Mouse (Mus musculus) ES-E14 (cell line): Measurements from ENCODE around the gene Rnf181. TPM values are rescaled to one million over a fixed set of nuclear protein-coding genes. Genes with fewer than 3 reads are reported as not detected.

Experiments used
- DNase-seq: peaks from one replicate; pipeline ENCODE4 v3.0.0-alpha.2; 2013; ENCODE audit warnings: low read depth, low spot score
- H3K27ac ChIP-seq: 2 replicates; pipeline ENCODE4 v1.5.1; 2012; ENCODE audit warnings: low read depth, mild to moderate bottlenecking, low read length, moderate library complexity, mixed read lengths; ENCODE audit not compliant: poor library complexity, insufficient read depth, severe bottlenecking
- H3K36me3 ChIP-seq: 2 replicates; pipeline ENCODE4 v1.6.1; 2012; ENCODE audit warnings: mild to moderate bottlenecking, low read length, moderate library complexity, mixed read lengths; ENCODE audit not compliant: control insufficient read depth, poor library complexity, insufficient read depth, severe bottlenecking
- H3K4me1 ChIP-seq, 2 experiments: fragments of 150-350 bp in 1 of 2; sonication (generic) in 1 of 2; 2 replicates each; pipeline ENCODE4 v1.6.1; 2012; ENCODE audit warnings: low read length in 2 of 2, mild to moderate bottlenecking in 1 of 2, mixed read lengths in 1 of 2; ENCODE audit not compliant: control insufficient read depth in 2 of 2, insufficient read depth in 2 of 2, poor library complexity in 1 of 2
- H3K4me3 ChIP-seq, 2 experiments: fragments of 150-350 bp in 1 of 2; sonication (generic) in 1 of 2; 2 replicates each; pipeline ENCODE4 v1.5.1; 2012; ENCODE audit warnings: low read length in 2 of 2, low read depth in 1 of 2, mild to moderate bottlenecking in 1 of 2, mixed read lengths in 1 of 2; ENCODE audit not compliant: insufficient read depth in 1 of 2, poor library complexity in 1 of 2, severe bottlenecking in 1 of 2
- H3K9ac ChIP-seq: 2 replicates; pipeline ENCODE4 v1.6.1; 2012; ENCODE audit warnings: low read depth, mild to moderate bottlenecking, low read length, mixed read lengths; ENCODE audit not compliant: poor library complexity, insufficient read depth, severe bottlenecking
- H3K9me3 ChIP-seq: fragments of 150-350 bp; sonication (generic); 2 replicates; pipeline ENCODE4 v1.6.1; 2012; ENCODE audit warnings: low read depth, mild to moderate bottlenecking, low read length; ENCODE audit not compliant: control insufficient read depth, insufficient read depth
- CHD2 ChIP-seq: IDR thresholded peaks from 2 replicates; pipeline ENCODE4 v1.6.1; 2014; ENCODE audit warnings: mild to moderate bottlenecking, low read depth, low read length, inconsistent platforms
- HCFC1 ChIP-seq: IDR thresholded peaks from 2 replicates; pipeline ENCODE4 v1.6.1; 2012; ENCODE audit warnings: low read length, inconsistent platforms, borderline replicate concordance; ENCODE audit not compliant: insufficient read depth
- MAFK ChIP-seq: IDR thresholded peaks from 2 replicates; pipeline ENCODE4 v1.6.1; 2014; ENCODE audit warnings: mild to moderate bottlenecking, low read depth, low read length, inconsistent platforms; ENCODE audit not compliant: insufficient read depth
- ZC3H11A ChIP-seq: IDR thresholded peaks from 2 replicates; pipeline ENCODE4 v1.6.1; 2012; ENCODE audit warnings: low read depth, mild to moderate bottlenecking, inconsistent platforms, low read length, borderline replicate concordance
- ZNF384 ChIP-seq: IDR thresholded peaks from 2 replicates; pipeline ENCODE4 v1.6.1; 2012; ENCODE audit warnings: low read depth, low read length, inconsistent platforms
- in situ Hi-C, 2 experiments: fragments of 600-800 bp; cut with MboI; formaldehyde crosslinking; loops; one replicate each; pipeline ENCODE4 v1.15.1; 2025; ENCODE audit warnings: low sequenced_read_pairs in 2 of 2, inconsistent platforms in 1 of 2; ENCODE audit not compliant: unreplicated experiment in 2 of 2
- total RNA-seq: library from RNA; depleted of rRNA; stranded (reverse); fragments of 300-350 nt; gene quantifications from 2 replicates; pipeline ENCODE4 v1.2.3, GENCODE M21; 2012

Rnf181 gene
- total RNA-seq, 1 experiment = 62.0 TPM

- Histone ChIP-seq H3K4me3 (peak within 1 kb of the TSS; percentile 68 to 86), H3K9ac (peak within 1 kb of the TSS; percentile 74), H3K27ac (no peak within 1 kb of the TSS), H3K9me3 (no peaks in the 10 kb centered on the region), H3K36me3 (peaks cover 14% of the 10 kb centered on the region), H3K4me1 (no peaks in the 10 kb centered on the region; a peak in 1 of 4 replicates)
- in situ Hi-C loops = no loop called here
- TF ChIP-seq HCFC1 (peak; percentile 85), ZNF384 (no peak)
- peak; percentile 93 for DNase-seq
Measured at GRCm38 (mm10) chr6:72355066-72355911, 11.5 kb downstream of the Rnf181 start, which contains the start of gene Tmem150a. Gene Tmem150a (plus strand): TSS chr6:72355447.

GRCm38 (mm10) chr6:72354025-72354424 lies 12.7 kb downstream of the Rnf181 start:
- no peak for DNase-seq
- in situ Hi-C loops = no loop called here
- Histone ChIP-seq H3K36me3 (peaks cover 10% of the 10 kb centered on the region), H3K9ac (no peak overlapping the region), H3K9me3 (no peaks in the 10 kb centered on the region), H3K4me1 (no peaks in the 10 kb centered on the region; a peak in 1 of 4 replicates), H3K4me3 (no peak overlapping the region), H3K27ac (no peak overlapping the region)
- TF ChIP-seq CHD2 (no peak), ZC3H11A (no peak), HCFC1 (no peak), MAFK (no peak), ZNF384 (no peak)

- no peak for DNase-seq
- no peak overlapping the region for H3K27ac ChIP-seq
- H3K36me3 ChIP-seq = peaks cover 5% of the 10 kb centered on the region; the same call in 1 of the 2 replicates
- H3K9me3 ChIP-seq = no peaks in the 10 kb centered on the region
- no peak overlapping the region for H3K9ac ChIP-seq
- no peaks in the 10 kb centered on the region; a peak in 1 of 4 replicates for H3K4me1 ChIP-seq
- in situ Hi-C loops = no loop called here
- no peak overlapping the region for H3K4me3 ChIP-seq
- TF ChIP-seq HCFC1 (no peak), ZC3H11A (no peak), MAFK (no peak), ZNF384 (no peak), CHD2 (no peak)
Measured at GRCm38 (mm10) chr6:72352636-72353405, 13.9 kb downstream of the Rnf181 start.

- H3K9me3 ChIP-seq = no peaks in the 10 kb centered on the region
- TF ChIP-seq HCFC1 (no peak), CHD2 (no peak), MAFK (no peak), ZC3H11A (no peak)
- no peak overlapping the region for H3K4me3 ChIP-seq
- H3K9ac ChIP-seq = no peak overlapping the region
- no peaks in the 10 kb centered on the region for H3K4me1 ChIP-seq
- in situ Hi-C loops = no loop called here
- DNase-seq = no peak
- peaks cover 5% of the 10 kb centered on the region; the same call in 1 of the 2 replicates for H3K36me3 ChIP-seq
- no peak overlapping the region for H3K27ac ChIP-seq
Measured at GRCm38 (mm10) chr6:72350214-72350613, 16.5 kb downstream of the Rnf181 start.
